Mouse (Mus musculus) adrenal gland (tissue): ENCODE results near the gene Unk.

Source experiments
- intact Hi-C: fragments of 180-260 bp; cut with DNase I; formaldehyde crosslinking; loops from one replicate; pipeline ENCODE4 v1.15.1; 2025

Gene Unk

DNA sequence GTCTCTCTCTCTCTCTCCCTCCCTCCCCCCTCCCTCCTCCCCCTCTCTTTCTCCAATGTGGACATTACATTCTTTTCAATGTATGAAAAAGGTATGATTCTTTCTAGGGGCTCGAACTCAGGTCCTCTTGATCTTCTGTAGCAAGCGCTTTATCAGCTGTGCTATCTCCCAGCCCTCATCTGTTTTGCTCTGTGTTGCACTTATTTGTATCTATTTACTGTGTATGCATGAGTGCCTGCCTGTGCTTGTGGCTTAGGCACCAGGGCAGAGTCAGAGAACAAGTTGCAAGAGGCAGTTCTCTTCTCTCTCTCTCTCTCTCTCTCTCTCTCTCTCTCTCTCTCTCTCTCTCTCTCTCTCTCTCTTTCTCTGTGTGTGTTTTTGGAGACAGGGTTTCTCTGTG is 74.9 kb downstream of the Unk start:
- intact Hi-C loops, result no loop called here

DNA sequence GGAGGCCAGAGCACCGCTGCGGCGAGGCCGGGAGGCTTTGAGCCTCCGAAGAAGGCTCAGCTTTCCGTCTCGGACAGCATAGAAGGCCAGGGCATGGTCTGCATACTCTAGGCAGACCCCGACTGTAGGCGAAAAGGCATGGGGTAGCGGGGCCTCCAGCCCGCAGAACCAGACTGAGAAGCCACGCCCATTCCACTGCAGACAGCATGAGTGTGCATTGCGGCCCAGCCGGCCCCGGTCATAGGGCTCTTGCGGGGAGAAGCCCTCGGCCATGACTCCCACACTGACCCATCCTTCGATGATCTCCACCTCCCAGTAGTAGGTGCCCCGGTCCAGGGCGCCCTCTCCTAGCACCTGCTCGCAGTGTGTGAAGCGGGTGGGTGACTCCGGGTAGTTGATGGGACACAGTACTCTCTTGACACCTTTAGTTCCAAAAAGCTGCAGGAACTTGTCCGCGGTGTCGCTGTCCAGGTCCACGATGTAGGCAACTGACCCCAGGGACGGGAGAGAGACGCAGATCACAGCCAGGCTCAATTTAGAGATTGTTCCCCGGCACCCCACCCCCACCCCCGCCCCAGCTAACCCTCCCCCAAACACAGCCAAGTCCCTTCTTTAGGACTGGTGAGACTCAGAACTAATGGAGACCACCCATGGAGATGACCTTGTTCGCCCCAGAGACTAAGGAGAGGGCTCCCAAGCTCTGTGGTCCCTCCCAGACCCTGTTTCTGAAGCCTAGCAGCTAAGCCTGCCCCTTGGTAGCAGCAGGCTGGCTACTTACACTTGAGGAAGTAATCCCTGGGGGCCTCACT is 76.2 kb downstream of the Unk start:
- intact Hi-C loops, result no loop called here

DNA sequence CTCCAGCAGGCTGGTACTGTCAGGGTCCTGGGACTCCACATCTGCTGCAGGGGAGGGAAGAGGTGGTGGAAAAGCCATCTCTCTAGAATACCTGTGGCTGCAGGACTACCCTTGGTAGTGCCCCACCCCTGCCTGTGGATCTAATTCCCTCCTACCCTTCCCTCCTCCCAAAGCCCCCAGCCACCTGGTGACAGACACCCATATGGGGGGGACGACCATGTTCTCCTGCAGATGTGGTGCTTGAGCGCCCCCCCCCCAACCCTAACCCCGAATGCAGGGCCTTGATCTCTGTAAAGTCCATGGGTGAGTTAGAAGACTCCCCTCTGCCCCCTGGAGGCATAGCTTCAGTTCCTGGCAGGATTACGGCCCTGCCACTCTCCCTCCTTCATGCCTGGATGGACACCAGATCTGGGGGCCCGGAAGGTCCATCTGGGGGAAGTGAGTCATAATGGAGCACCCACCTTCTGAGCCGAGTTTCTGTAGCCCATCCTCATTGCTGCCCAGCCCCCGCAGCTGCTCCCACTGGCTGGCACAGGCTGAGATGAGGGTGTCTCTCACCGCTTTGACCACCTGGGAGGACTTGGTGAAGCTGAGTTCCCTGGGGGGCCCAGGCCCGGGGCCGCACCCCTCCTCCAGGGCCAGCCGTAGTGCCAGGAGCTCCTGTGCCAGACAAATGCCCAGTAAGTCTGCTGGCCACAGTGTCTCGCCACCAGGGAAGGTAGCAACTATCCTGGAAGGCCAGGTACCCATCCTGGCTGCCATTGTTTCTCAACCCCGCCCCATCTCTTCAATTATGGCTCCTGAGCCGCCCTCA is 77.0 kb downstream of the Unk start:
- intact Hi-C loops, result no loop called here

DNA sequence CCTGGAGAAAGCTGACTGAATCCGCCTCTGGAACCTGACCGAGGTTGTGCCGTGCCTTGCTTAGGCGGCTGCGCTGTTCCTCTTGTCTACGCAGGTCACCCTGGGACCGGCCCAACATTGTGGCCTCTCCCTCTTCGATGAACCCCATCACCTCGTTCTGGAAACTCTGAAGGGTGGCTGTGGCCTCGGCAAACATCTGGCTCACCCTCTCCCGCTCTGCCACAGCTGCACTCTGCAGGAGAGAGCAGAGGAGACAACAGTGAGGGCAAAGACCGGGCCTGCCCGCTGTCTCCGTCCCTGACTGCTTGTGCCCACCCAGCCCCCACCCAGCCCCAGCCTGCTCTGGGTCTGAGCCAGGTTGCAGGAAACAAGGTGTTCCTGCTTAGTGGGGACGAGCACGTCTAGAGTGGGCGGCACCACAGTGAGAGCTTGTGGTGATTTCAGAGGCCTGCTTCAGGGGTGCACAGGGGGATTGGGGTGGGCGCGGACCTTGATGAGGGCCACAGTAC is 77.7 kb downstream of the Unk start:
- intact Hi-C loops, result no loop called here

DNA sequence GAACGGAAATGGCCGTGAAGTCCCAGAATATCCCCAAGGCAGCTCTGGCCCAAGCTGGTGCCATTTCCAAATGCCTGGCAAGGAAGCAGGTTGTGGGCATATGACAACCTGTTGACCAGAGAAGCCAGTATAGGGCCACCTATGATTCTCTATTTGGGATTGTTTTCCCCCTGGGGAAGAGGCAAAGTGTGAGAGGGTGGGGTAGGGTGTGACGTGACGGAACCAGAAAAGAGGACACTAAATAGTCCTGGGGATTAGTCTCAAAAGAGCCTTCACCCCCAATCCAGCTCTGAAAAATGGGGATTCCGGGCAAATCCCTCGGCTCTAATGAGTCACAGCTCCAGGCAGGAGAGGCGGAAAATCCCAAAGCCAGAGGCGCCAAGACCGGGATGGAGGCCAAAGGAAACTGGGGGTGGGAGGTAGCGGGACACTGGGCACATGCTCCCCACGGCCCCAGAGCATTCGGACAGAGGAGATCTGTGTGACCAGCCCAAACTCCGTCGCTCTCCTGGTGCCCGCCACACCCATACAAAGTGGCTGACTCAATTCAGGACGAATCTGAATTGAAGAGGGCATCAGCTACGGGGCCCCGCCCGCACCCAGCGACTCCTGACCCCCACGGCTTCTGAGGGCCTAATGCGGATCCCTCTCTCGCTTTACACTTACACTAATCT is 78.5 kb downstream of the Unk start:
- intact Hi-C loops, result no loop called here

DNA sequence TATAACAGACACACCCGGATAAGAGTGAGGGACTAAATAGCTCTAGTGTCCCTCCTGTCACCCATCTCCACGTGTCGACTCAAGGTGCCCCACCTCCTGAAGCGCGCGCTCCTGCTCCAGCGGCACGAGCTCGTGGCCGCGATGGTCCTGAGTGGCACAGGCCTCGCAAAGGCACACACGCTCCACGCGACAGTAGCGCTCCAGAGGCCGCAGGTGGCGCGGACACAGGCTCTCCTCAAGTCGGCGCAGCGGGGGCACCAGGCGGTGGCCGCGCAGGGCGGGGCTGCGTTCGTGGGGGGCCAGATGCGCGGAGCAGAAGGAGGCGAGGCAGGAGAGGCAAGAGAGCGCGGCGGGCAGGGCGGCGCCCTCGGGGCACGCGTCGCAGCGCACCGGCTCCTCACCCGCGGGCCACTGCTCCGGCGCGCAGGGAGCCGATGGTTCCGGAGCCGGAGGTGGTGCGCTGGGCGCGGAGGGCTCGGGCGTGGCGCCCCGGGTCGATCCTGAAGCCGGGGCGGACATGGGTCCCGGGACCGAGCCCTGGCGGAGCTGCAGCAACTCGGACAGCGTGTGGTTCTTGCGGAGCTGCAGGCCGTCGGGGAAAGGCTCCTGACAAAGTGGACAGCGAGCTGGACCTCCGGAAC is 79.4 kb downstream of the Unk start:
- intact Hi-C loops, result no loop called here

DNA sequence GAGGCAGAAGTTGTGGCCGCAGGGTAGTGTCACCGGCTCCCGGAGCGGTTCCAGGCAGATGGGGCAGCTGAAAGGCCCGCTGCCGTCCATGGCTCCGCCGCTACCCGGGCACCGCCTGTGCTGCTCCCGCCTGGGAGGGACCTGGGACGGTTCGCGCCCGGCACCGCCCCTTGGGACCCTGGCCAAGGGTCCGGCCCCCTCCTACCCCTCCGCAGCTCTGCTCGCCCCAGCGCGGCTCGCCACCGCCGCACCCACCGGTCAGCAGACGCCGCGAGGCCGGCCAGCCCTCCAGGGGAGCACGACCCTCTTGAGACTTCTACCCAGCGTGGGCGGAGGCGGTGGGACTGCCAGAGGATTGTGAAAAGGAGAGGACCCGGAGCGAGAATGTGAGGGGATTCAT is 80.0 kb downstream of the Unk start:
- intact Hi-C loops, result no loop called here

DNA sequence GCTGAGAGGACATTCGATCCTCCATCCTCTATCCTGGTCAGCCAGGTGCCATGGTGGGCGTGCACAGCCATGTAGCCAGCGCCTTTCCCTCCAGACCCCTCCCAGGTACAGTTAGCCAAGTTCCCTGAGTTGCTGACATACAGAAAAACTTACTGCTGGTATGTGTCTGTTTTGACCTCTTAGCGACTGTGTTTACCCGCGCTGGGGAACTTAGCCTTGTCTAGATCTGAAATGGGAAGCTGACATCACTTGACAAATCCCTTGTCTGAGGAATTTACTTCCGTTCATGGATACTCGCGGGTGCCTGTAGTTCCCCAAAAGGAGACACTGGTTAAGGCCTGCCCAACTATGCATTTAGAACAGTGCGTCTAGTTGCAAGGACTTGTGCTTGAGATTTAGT is 80.4 kb downstream of the Unk start:
- intact Hi-C loops, result no loop called here
